Mouse (Mus musculus): Measurements from ENCODE around the gene 5330417C22Rik. TPM values are rescaled to one million over a fixed set of nuclear protein-coding genes. Genes with fewer than 3 reads are reported as not detected.

Gene 5330417C22Rik
- polyA plus RNA-seq, 1 experiment from 2014 or later = 3.5 TPM

GRCm38 (mm10) chr3:108415831-108416223, 120.5 kb downstream of the 5330417C22Rik start:
- under 1% methylated on average over 40 of the region's 48 CpGs for WGBS
- peak; percentile 75 for ATAC-seq (ENCODE audit: low FRiP score)
- Histone ChIP-seq H3K4me3 (ENCODE audit: low read depth, low read length) (peak overlapping the region; percentile 96), H3K36me3 (ENCODE audit: control insufficient read depth, insufficient read depth, low read length) (peaks cover 24% of the 10 kb centered on the region), H3K9ac (ENCODE audit: low read depth, low read length) (peak overlapping the region; percentile 98), H3K9me3 (ENCODE audit: control insufficient read depth, low read length) (peaks cover 4% of the 10 kb centered on the region; the same call in 1 of the 2 replicates), H3K4me2 (replicated peaks; ENCODE audit: low read depth, low read length) (peak overlapping the region; percentile 82), H3K27ac (ENCODE audit: low read depth, low read length) (peak overlapping the region; percentile 91), H3K4me1 (replicated peaks; ENCODE audit: control insufficient read depth, insufficient read depth, low read length) (peaks cover 9% of the 10 kb centered on the region; the same call in 1 of the 2 replicates), H3K27me3 (ENCODE audit: control insufficient read depth, insufficient read depth, low read length) (no peaks in the 10 kb centered on the region; the same call in 1 of the 2 replicates)
- DNase-seq (ENCODE audit: low spot score) = peak; percentile 92

DNA sequence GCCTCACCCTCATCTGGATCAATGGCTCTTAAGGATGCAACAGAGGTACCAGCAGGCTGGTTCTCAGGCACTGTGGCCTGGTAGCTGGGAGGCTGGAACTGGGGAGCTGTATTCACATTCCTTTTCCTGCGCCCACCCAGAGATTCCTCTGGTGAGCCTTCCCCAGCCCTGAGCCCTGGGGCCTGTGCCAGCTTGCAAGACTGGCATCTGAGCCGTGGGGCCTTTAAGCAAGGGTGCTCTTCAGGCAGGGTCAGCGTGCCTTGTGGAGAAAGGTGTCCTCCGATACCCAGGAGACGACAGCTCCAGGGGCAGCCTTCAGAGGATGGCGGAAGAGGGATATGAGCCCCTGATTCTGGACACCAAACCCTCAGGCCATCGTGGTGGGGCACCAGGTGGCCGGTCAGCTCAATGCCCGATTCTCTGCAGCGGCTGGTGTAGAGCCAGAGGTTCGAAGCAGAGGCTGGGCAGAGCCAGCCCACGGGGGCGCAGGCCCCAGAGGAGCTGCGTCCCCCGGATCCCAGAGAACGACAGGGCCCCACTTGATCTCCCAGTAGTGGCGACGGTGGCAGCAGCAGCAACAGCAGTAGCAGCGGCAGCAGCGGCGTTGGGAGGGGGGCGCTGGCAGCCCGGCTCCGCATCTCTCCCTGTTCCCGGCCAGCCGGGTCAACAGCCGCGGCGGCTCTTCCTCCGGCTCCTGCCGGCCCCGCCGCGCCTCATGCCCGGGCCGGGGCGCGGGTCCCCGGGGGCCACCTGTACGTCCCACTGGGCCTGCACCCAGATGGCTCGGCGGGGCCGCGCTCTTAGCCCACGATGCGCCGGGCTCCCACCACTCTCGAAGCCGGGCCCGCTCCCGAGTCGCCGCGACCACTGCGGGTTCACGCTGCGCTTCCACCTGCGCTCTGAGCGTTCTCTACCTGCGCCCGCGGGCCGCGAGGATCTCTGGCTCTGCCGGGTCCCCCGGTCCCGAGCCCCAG, 121.2 kb downstream of the 5330417C22Rik start, which contains the start of gene Celsr2:
Gene Celsr2, minus strand, starts transcription at position 696 of the 974 bp plus-strand sequence.
- DNase-seq (ENCODE audit: low spot score) = peak; percentile 61
- no peaks in the 10 kb centered on the region; the same call in 1 of the 2 replicates for H3K27me3 ChIP-seq (ENCODE audit: control insufficient read depth, insufficient read depth, low read length)
- H3K36me3 ChIP-seq (ENCODE audit: control insufficient read depth, insufficient read depth, low read length) = peaks cover 24% of the 10 kb centered on the region
- peak; percentile 5 for ATAC-seq (ENCODE audit: low FRiP score)
- peak within 1 kb of the TSS; percentile 96 for H3K4me3 ChIP-seq (ENCODE audit: low read depth, low read length)
- peak within 1 kb of the TSS; percentile 98 for H3K9ac ChIP-seq (ENCODE audit: low read depth, low read length)
- H3K4me1 ChIP-seq (replicated peaks; ENCODE audit: control insufficient read depth, insufficient read depth, low read length) = peaks cover 9% of the 10 kb centered on the region; the same call in 1 of the 2 replicates
- H3K9me3 ChIP-seq (ENCODE audit: control insufficient read depth, low read length) = peaks cover 4% of the 10 kb centered on the region; the same call in 1 of the 2 replicates
- peak within 1 kb of the TSS; percentile 82 for H3K4me2 ChIP-seq (replicated peaks; ENCODE audit: low read depth, low read length)
- H3K27ac ChIP-seq (ENCODE audit: low read depth, low read length) = peak within 1 kb of the TSS; percentile 91
- 5% methylated on average over 59 of the region's 67 CpGs for WGBS

DNA sequence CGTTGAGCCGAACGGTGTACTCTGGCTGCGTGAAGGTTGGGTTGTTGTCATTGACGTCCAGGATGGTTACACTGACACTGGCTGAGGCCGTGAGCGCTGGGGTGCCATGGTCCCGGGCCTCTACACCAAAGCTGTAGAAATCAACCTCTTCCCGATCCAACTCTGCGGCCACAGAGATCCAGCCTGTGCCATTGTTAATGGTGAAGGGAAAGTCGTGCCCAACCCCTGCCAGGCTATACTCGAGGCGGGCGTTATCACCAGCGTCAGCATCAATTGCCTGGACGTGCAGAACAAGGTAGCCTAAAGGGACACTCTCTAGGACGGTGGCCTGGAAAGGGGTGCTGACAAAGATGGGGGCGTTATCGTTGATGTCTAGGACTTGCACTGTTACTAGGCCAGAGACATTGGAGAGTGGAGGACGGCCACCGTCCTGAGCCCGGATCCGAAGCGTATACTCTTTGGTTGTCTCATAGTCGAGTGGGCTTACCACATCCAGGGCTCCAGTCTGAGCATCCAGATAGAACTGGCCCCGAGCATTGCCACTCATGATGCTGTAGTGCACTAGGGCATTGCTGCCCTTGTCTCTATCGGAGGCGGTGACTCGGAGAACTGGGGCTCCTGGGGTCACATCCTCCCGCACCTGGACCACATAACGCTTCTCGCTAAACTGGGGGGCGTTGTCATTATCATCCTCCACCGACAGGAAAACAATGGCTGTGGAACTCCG, 122.5 kb downstream of the 5330417C22Rik start:
- DNase-seq (ENCODE audit: low spot score) = no peak
- H3K36me3 ChIP-seq (ENCODE audit: control insufficient read depth, insufficient read depth, low read length) = peaks cover 24% of the 10 kb centered on the region
- ATAC-seq (ENCODE audit: low FRiP score) = no peak

GRCm38 (mm10) chr3:108411754-108412121, 124.6 kb downstream of the 5330417C22Rik start:
- ATAC-seq (ENCODE audit: low FRiP score) (peak; percentile 55), DNase-seq (ENCODE audit: low spot score) (peak; percentile 69)
- Histone ChIP-seq H3K27me3 (ENCODE audit: control insufficient read depth, insufficient read depth, low read length) (no peaks in the 10 kb centered on the region; the same call in 1 of the 2 replicates), H3K4me3 (ENCODE audit: low read depth, low read length) (peak overlapping the region; percentile 40), H3K4me1 (replicated peaks; ENCODE audit: control insufficient read depth, insufficient read depth, low read length) (peaks cover 23% of the 10 kb centered on the region), H3K9me3 (ENCODE audit: control insufficient read depth, low read length) (peaks cover 4% of the 10 kb centered on the region; the same call in 1 of the 2 replicates), H3K27ac (ENCODE audit: low read depth, low read length) (peak overlapping the region; percentile 99), H3K4me2 (replicated peaks; ENCODE audit: low read depth, low read length) (peak overlapping the region; percentile 86), H3K9ac (ENCODE audit: low read depth, low read length) (peak overlapping the region; percentile 95), H3K36me3 (ENCODE audit: control insufficient read depth, insufficient read depth, low read length) (peaks cover 24% of the 10 kb centered on the region)
- 36% methylated on average over 8 of the region's 8 CpGs for WGBS

More for the DNA sequence above, 122.5 kb downstream of the 5330417C22Rik start:
- no peak overlapping the region for H3K27ac ChIP-seq (ENCODE audit: low read depth, low read length)
- no peaks in the 10 kb centered on the region; the same call in 1 of the 2 replicates for H3K27me3 ChIP-seq (ENCODE audit: control insufficient read depth, insufficient read depth, low read length)
- peaks cover 13% of the 10 kb centered on the region; the same call in 1 of the 2 replicates for H3K4me1 ChIP-seq (replicated peaks; ENCODE audit: control insufficient read depth, insufficient read depth, low read length)
- WGBS = 96% methylated on average over 35 of the region's 35 CpGs
- peak overlapping the region; percentile 96 for H3K4me3 ChIP-seq (ENCODE audit: low read depth, low read length)
- peaks cover 4% of the 10 kb centered on the region; the same call in 1 of the 2 replicates for H3K9me3 ChIP-seq (ENCODE audit: control insufficient read depth, low read length)
- no peak overlapping the region for H3K9ac ChIP-seq (ENCODE audit: low read depth, low read length)
- no peak overlapping the region; the same call in 1 of the 2 replicates for H3K4me2 ChIP-seq (replicated peaks; ENCODE audit: low read depth, low read length)

GRCm38 (mm10) chr3:108411026-108411753, 125.1 kb downstream of the 5330417C22Rik start:
- H3K4me1 ChIP-seq (replicated peaks; ENCODE audit: control insufficient read depth, insufficient read depth, low read length) = peaks cover 29% of the 10 kb centered on the region
- H3K36me3 ChIP-seq (ENCODE audit: control insufficient read depth, insufficient read depth, low read length) = peaks cover 24% of the 10 kb centered on the region
- H3K4me2 ChIP-seq (replicated peaks; ENCODE audit: low read depth, low read length) = peak overlapping the region; percentile 86
- peak overlapping the region; percentile 99 for H3K27ac ChIP-seq (ENCODE audit: low read depth, low read length)
- no peaks in the 10 kb centered on the region for H3K27me3 ChIP-seq (ENCODE audit: control insufficient read depth, insufficient read depth, low read length)
- WGBS = 16% methylated on average over 5 of the region's 5 CpGs
- DNase-seq (ENCODE audit: low spot score) = peak; percentile 48
- peaks cover 4% of the 10 kb centered on the region; the same call in 1 of the 2 replicates for H3K9me3 ChIP-seq (ENCODE audit: control insufficient read depth, low read length)
- peak overlapping the region; percentile 95 for H3K9ac ChIP-seq (ENCODE audit: low read depth, low read length)
- peak overlapping the region; percentile 40 for H3K4me3 ChIP-seq (ENCODE audit: low read depth, low read length)
- ATAC-seq (ENCODE audit: low FRiP score) = peak; percentile 3

- 7% methylated on average over 5 of the region's 5 CpGs for WGBS
- peak; percentile 79 for ATAC-seq (ENCODE audit: low FRiP score)
- Histone ChIP-seq H3K4me1 (replicated peaks; ENCODE audit: control insufficient read depth, insufficient read depth, low read length) (peaks cover 32% of the 10 kb centered on the region), H3K9ac (ENCODE audit: low read depth, low read length) (peak overlapping the region; percentile 95), H3K27me3 (ENCODE audit: control insufficient read depth, insufficient read depth, low read length) (no peaks in the 10 kb centered on the region), H3K9me3 (ENCODE audit: control insufficient read depth, low read length) (peaks cover 4% of the 10 kb centered on the region; the same call in 1 of the 2 replicates), H3K4me3 (ENCODE audit: low read depth, low read length) (peak overlapping the region; percentile 40), H3K4me2 (replicated peaks; ENCODE audit: low read depth, low read length) (peak overlapping the region; percentile 86), H3K27ac (ENCODE audit: low read depth, low read length) (peak overlapping the region; percentile 99), H3K36me3 (ENCODE audit: control insufficient read depth, insufficient read depth, low read length) (peaks cover 24% of the 10 kb centered on the region)
- DNase-seq (ENCODE audit: low spot score) = peak; percentile 84
Observed at GRCm38 (mm10) chr3:108410359-108410714, 126.0 kb downstream of the 5330417C22Rik start.

- peaks cover 32% of the 10 kb centered on the region for H3K4me1 ChIP-seq (replicated peaks; ENCODE audit: control insufficient read depth, insufficient read depth, low read length)
- peak overlapping the region; percentile 99 for H3K27ac ChIP-seq (ENCODE audit: low read depth, low read length)
- ATAC-seq (ENCODE audit: low FRiP score) (peak; percentile 1; the same call in 1 of the 2 replicates), DNase-seq (ENCODE audit: low spot score) (peak; percentile 63)
- H3K9ac ChIP-seq (ENCODE audit: low read depth, low read length) = peak overlapping the region; percentile 95
- no peaks in the 10 kb centered on the region for H3K27me3 ChIP-seq (ENCODE audit: control insufficient read depth, insufficient read depth, low read length)
- H3K9me3 ChIP-seq (ENCODE audit: control insufficient read depth, low read length) = peaks cover 4% of the 10 kb centered on the region; the same call in 1 of the 2 replicates
- peaks cover 24% of the 10 kb centered on the region for H3K36me3 ChIP-seq (ENCODE audit: control insufficient read depth, insufficient read depth, low read length)
- peak overlapping the region; percentile 40 for H3K4me3 ChIP-seq (ENCODE audit: low read depth, low read length)
- 17% methylated on average over 8 of the region's 8 CpGs for WGBS
- peak overlapping the region; percentile 86 for H3K4me2 ChIP-seq (replicated peaks; ENCODE audit: low read depth, low read length)
Observed at GRCm38 (mm10) chr3:108409656-108410358, 126.5 kb downstream of the 5330417C22Rik start.

All from hindbrain, embryonic 11.5 days (tissue).